Mouse (Mus musculus) heart, embryonic 11.5 days (tissue): ENCODE measurements at regions not wholly inside any gene's neighbourhood (a gene's known extent, or its start where the extent isn't known, plus 50 kb on each side); places are given as distances from the start of the nearest gene placed in this dataset.

Experiments used
- ATAC-seq: fragments of 200-750 bp; cut with Nextera tagmentation; replicated peaks from 2 replicates; pipeline ENCODE4 v1.8.0; 2017; ENCODE audit warnings: moderate library complexity; ENCODE audit not compliant: insufficient number of reproducible peaks, low FRiP score, low TSS enrichment
- H3K27ac ChIP-seq: fragments of 300-500 bp; sonication (generic); 2 replicates; pipeline ENCODE4 v1.5.1; 2014; ENCODE audit warnings: mild to moderate bottlenecking, low read depth, low read length
- H3K27me3 ChIP-seq: fragments of 300-500 bp; sonication (generic); 2 replicates; pipeline ENCODE4 v1.6.1; 2014; ENCODE audit warnings: mild to moderate bottlenecking, low read length, mixed read lengths; ENCODE audit not compliant: control insufficient read depth, insufficient read depth
- H3K36me3 ChIP-seq: fragments of 300-500 bp; sonication (generic); 2 replicates; pipeline ENCODE4 v1.6.1; 2014; ENCODE audit warnings: mild to moderate bottlenecking, low read length, moderate library complexity, mixed read lengths; ENCODE audit not compliant: control insufficient read depth, insufficient read depth
- H3K4me1 ChIP-seq: fragments of 300-500 bp; sonication (generic); 2 replicates; pipeline ENCODE4 v1.6.1; 2014; ENCODE audit warnings: low read length; ENCODE audit not compliant: control insufficient read depth, insufficient read depth
- H3K4me2 ChIP-seq: fragments of 300-500 bp; sonication (generic); 2 replicates; pipeline ENCODE4 v1.6.1; 2014; ENCODE audit warnings: mild to moderate bottlenecking, moderate library complexity
- H3K4me3 ChIP-seq: fragments of 300-500 bp; sonication (generic); 2 replicates; pipeline ENCODE4 v1.5.1; 2014; ENCODE audit warnings: low read depth, low read length
- H3K9ac ChIP-seq: fragments of 300-500 bp; sonication (generic); 2 replicates; pipeline ENCODE4 v1.6.1; 2014; ENCODE audit warnings: mild to moderate bottlenecking, low read depth, low read length, moderate library complexity
- H3K9me3 ChIP-seq: fragments of 300-500 bp; sonication (generic); replicated peaks from 2 replicates; pipeline ENCODE4 v1.6.1; 2016; ENCODE audit warnings: low read length; ENCODE audit not compliant: control insufficient read depth
- WGBS: fragments of 180-500 bp; shearing (Covaris S2); extraction: QIAGEN DNeasy Blood & Tissue Kit; methylation state at CpG from one replicate; pipeline ENCODE4 v1.1.7; 2014; ENCODE audit not compliant: insufficient replicate concordance; 5-methylcytosine and 5-hydroxymethylcytosine counted together

GRCm38 (mm10) chr11:57583636-57584277 lies 61.5 kb upstream of the Galnt10 start:
- 25% methylated on average over 7 of the region's 7 CpGs for WGBS
- H3K9ac ChIP-seq: peak overlapping the region; percentile 28; the same call in 1 of the 2 replicates
- H3K27ac ChIP-seq: no peak overlapping the region
- ATAC-seq: no peak
- H3K4me2 ChIP-seq: peak overlapping the region; percentile 24; the same call in 1 of the 2 replicates
- no peaks in the 10 kb centered on the region for H3K9me3 ChIP-seq
- H3K4me1 ChIP-seq: peaks cover 10% of the 10 kb centered on the region
- H3K36me3 ChIP-seq: no peaks in the 10 kb centered on the region
- H3K27me3 ChIP-seq: peaks cover 4% of the 10 kb centered on the region; the same call in 1 of the 2 replicates
- H3K4me3 ChIP-seq: no peak overlapping the region

DNA sequence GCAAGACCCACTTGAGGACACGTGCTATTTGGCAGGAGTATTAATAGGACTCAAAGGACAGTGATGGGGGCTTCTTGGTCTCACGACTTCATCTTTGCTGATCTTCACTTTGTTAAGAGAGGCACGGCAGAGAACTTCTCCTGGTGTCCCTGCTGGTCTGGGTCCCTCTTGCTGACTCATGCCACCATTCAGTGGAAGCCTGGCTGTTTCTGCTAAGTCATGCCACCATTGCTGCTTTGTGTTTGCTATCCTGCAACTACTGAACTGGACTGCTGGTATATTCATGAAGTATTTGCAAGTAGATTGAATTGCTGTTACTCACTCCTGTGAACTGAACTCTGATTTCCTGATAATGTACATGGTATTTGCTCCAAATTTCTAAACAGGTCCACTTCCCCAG lies 59.6 kb upstream of the Galnt10 start:
- H3K27ac ChIP-seq: no peak overlapping the region
- no peak overlapping the region for H3K9ac ChIP-seq
- no peaks in the 10 kb centered on the region for H3K9me3 ChIP-seq
- ATAC-seq: no peak
- WGBS: 42% methylated on average over 3 of the region's 3 CpGs
- peaks cover 4% of the 10 kb centered on the region; the same call in 1 of the 2 replicates for H3K27me3 ChIP-seq
- no peak overlapping the region for H3K4me3 ChIP-seq
- H3K4me1 ChIP-seq: peaks cover 10% of the 10 kb centered on the region
- no peaks in the 10 kb centered on the region for H3K36me3 ChIP-seq
- H3K4me2 ChIP-seq: no peak overlapping the region

- Histone ChIP-seq H3K4me2 (no peak overlapping the region), H3K27ac (no peak overlapping the region), H3K4me3 (no peak overlapping the region), H3K36me3 (no peaks in the 10 kb centered on the region), H3K4me1 (peaks cover 5% of the 10 kb centered on the region; the same call in 1 of the 2 replicates), H3K27me3 (no peaks in the 10 kb centered on the region), H3K9me3 (no peaks in the 10 kb centered on the region), H3K9ac (no peak overlapping the region)
- WGBS: 66% methylated on average over 7 of the region's 7 CpGs
- no peak for ATAC-seq
Measured at GRCm38 (mm10) chr11:57592228-57592748, 53.0 kb upstream of the Galnt10 start.
